Mouse (Mus musculus): ENCODE data around the gene Zdhhc15. TPM values are rescaled to one million over a fixed set of nuclear protein-coding genes. Genes with fewer than 3 reads are reported as not detected.
A peak's percentile ranks its signal among the peaks of the same experiment; 100 is the strongest.

The Zdhhc15 gene
- polyA plus RNA-seq, 1 experiment = 11.3 TPM

- H3K4me3 ChIP-seq (ENCODE audit: insufficient read depth, low read length) = no peak overlapping the region
- H3K27ac ChIP-seq (ENCODE audit: insufficient read depth, low read length) = no peak overlapping the region
- no peaks in the 10 kb centered on the region for H3K4me1 ChIP-seq (ENCODE audit: control insufficient read depth, insufficient read depth, low read length)
- no peak for TF ChIP-seq CTCF (IDR thresholded peaks at IDR 0.05; ENCODE audit: borderline replicate concordance, insufficient read depth, low read length)
- TF ChIP-seq POLR2A (IDR thresholded peaks at IDR 0.05; ENCODE audit: low read depth, low read length) = no peak
These were observed 125.6 kb downstream of the Zdhhc15 start for GRCm38 (mm10) chrX:104545283-104545682.

- TF ChIP-seq POLR2A (IDR thresholded peaks at IDR 0.05; ENCODE audit: low read depth, low read length) = no peak
- TF ChIP-seq CTCF (IDR thresholded peaks at IDR 0.05; ENCODE audit: borderline replicate concordance, insufficient read depth, low read length) = no peak
- Histone ChIP-seq H3K4me3 (ENCODE audit: insufficient read depth, low read length) (no peak overlapping the region), H3K4me1 (ENCODE audit: control insufficient read depth, insufficient read depth, low read length) (no peaks in the 10 kb centered on the region), H3K27ac (ENCODE audit: insufficient read depth, low read length) (no peak overlapping the region)
These were observed 126.8 kb downstream of the Zdhhc15 start for GRCm38 (mm10) chrX:104543919-104544595.

GRCm38 (mm10) chrX:104542635-104543034 lies 128.2 kb downstream of the Zdhhc15 start:
- H3K4me1 ChIP-seq (ENCODE audit: control insufficient read depth, insufficient read depth, low read length) = no peaks in the 10 kb centered on the region
- no peak for TF ChIP-seq POLR2A (IDR thresholded peaks at IDR 0.05; ENCODE audit: low read depth, low read length)
- TF ChIP-seq CTCF (IDR thresholded peaks at IDR 0.05; ENCODE audit: borderline replicate concordance, insufficient read depth, low read length) = no peak

GRCm38 (mm10) chrX:104501765-104502164 lies 169.1 kb downstream of the Zdhhc15 start:
- TF ChIP-seq CTCF (IDR thresholded peaks at IDR 0.05; ENCODE audit: borderline replicate concordance, insufficient read depth, low read length) (no peak), POLR2A (IDR thresholded peaks at IDR 0.05; ENCODE audit: low read depth, low read length) (no peak)
- Histone ChIP-seq H3K27ac (ENCODE audit: insufficient read depth, low read length) (no peak overlapping the region), H3K4me3 (ENCODE audit: insufficient read depth, low read length) (no peak overlapping the region), H3K4me1 (ENCODE audit: control insufficient read depth, insufficient read depth, low read length) (no peaks in the 10 kb centered on the region)

More at GRCm38 (mm10) chrX:104542635-104543034, 128.2 kb downstream of the Zdhhc15 start:
- Histone ChIP-seq H3K4me3 (ENCODE audit: insufficient read depth, low read length) (no peak overlapping the region), H3K27ac (ENCODE audit: insufficient read depth, low read length) (no peak overlapping the region)

GRCm38 (mm10) chrX:104489626-104490355 lies 181.1 kb downstream of the Zdhhc15 start:
- Histone ChIP-seq H3K4me3 (ENCODE audit: insufficient read depth, low read length) (no peak overlapping the region), H3K4me1 (ENCODE audit: control insufficient read depth, insufficient read depth, low read length) (no peaks in the 10 kb centered on the region), H3K27ac (ENCODE audit: insufficient read depth, low read length) (no peak overlapping the region)
- TF ChIP-seq CTCF (IDR thresholded peaks at IDR 0.05; ENCODE audit: borderline replicate concordance, insufficient read depth, low read length) = no peak
- TF ChIP-seq POLR2A (IDR thresholded peaks at IDR 0.05; ENCODE audit: low read depth, low read length) = no peak

GRCm38 (mm10) chrX:104488870-104489467 lies 181.9 kb downstream of the Zdhhc15 start:
- no peak overlapping the region for H3K27ac ChIP-seq (ENCODE audit: insufficient read depth, low read length)
- TF ChIP-seq POLR2A (IDR thresholded peaks at IDR 0.05; ENCODE audit: low read depth, low read length) = no peak
- TF ChIP-seq CTCF (IDR thresholded peaks at IDR 0.05; ENCODE audit: borderline replicate concordance, insufficient read depth, low read length) = no peak
- no peak overlapping the region for H3K4me3 ChIP-seq (ENCODE audit: insufficient read depth, low read length)
- no peaks in the 10 kb centered on the region for H3K4me1 ChIP-seq (ENCODE audit: control insufficient read depth, insufficient read depth, low read length)

GRCm38 (mm10) chrX:104488036-104488435 lies 182.8 kb downstream of the Zdhhc15 start:
- H3K27ac ChIP-seq (ENCODE audit: insufficient read depth, low read length) = peak overlapping the region; percentile 85
- H3K4me3 ChIP-seq (ENCODE audit: insufficient read depth, low read length) = no peak overlapping the region
- no peak for TF ChIP-seq POLR2A (IDR thresholded peaks at IDR 0.05; ENCODE audit: low read depth, low read length)
- TF ChIP-seq CTCF (IDR thresholded peaks at IDR 0.05; ENCODE audit: borderline replicate concordance, insufficient read depth, low read length) = no peak
- H3K4me1 ChIP-seq (ENCODE audit: control insufficient read depth, insufficient read depth, low read length) = no peaks in the 10 kb centered on the region

Other genes with a start within 250 kb of the Zdhhc15 start
- 15.9 and 17.9 TPM in 2 replicates for gene Uprt, start 188.2 kb downstream of the Zdhhc15 start, polyA plus RNA-seq (2011; ENCODE audit: insufficient read length, low read depth, missing spikeins)
- not detected in 2 replicates for gene Magee2, start 186.2 kb upstream of the Zdhhc15 start, polyA plus RNA-seq (2011; ENCODE audit: insufficient read length, low read depth, missing spikeins)

Measured in embryonic fibroblast, embryonic 13.5 days (primary cell).